ENCODE assay signal across 11 mouse cellular contexts in genomic region chr4:149563941-149564361, GRCm38 (mm10). TPM values are rescaled to one million over a fixed set of nuclear protein-coding genes. Genes with fewer than 3 reads are reported as not detected.
A peak's percentile ranks its signal among the peaks of the same experiment; 100 is the strongest.
DNase-seq lines count a peak whose midpoint lies in the region; ATAC-seq and TF ChIP-seq lines count a peak whose summit lies in the region.
"Had no signal": no experiment of that assay in that cellular context is flagged by ENCODE, and none has a peak within 500 bp of the region (broad histone marks: within the 10 kb centered on the region; RNA-seq: fewer than 3 reads in every experiment).

No protein-coding gene starts in this region.

- intact Hi-C loops in heart, postnatal 14 days (cut with DNase I): no loop called here

- TF ChIP-seq CTCF in intestine, postnatal 0 days (IDR thresholded peaks at IDR 0.05; ENCODE audit: low read depth): no peak
- TF ChIP-seq CTCF in kidney, adult 2 months (conservative IDR thresholded peaks at IDR 0.05; ENCODE audit: insufficient read depth, insufficient read length, low read depth, low read length): no peak

- H3K27me3 ChIP-seq in heart, embryonic 14.5 days (ENCODE audit: control insufficient read depth, insufficient read depth, low read length): no peaks in the 10 kb centered on the region
- no peaks in the 10 kb centered on the region for H3K27me3 ChIP-seq in forebrain, embryonic 14.5 days (replicated peaks; ENCODE audit: control insufficient read depth, insufficient read depth, low read length)
- H3K27me3 ChIP-seq in forebrain, embryonic 16.5 days (replicated peaks; ENCODE audit: control insufficient read depth, insufficient read depth, low read length): no peaks in the 10 kb centered on the region
- no peaks in the 10 kb centered on the region for H3K27me3 ChIP-seq in intestine, postnatal 0 days (replicated peaks; ENCODE audit: control insufficient read depth, insufficient read depth, low read length)
- no peaks in the 10 kb centered on the region for H3K27me3 ChIP-seq in kidney, adult 2 months (replicated peaks; ENCODE audit: control insufficient read depth, insufficient read depth, low read length)

- peak overlapping the region in 1 of 2 experiments; percentile 21; a peak in 2 of 4 replicates for H3K4me3 ChIP-seq in heart, embryonic 14.5 days (ENCODE audit: control insufficient read depth in 1 of 2, insufficient read depth in 1 of 2, low read depth in 1 of 2, low read length in 2 of 2)
- H3K4me3 ChIP-seq in forebrain, embryonic 14.5 days (ENCODE audit: low read depth, low read length): no peak overlapping the region
- no peak overlapping the region for H3K4me3 ChIP-seq in forebrain, embryonic 16.5 days (replicated peaks; ENCODE audit: low read length)
- no peak overlapping the region for H3K4me3 ChIP-seq in intestine, postnatal 0 days (ENCODE audit: low read depth, low read length)
- H3K4me3 ChIP-seq in kidney, adult 2 months (ENCODE audit: insufficient read depth, low read depth, low read length): no peak overlapping the region
- H3K4me3 ChIP-seq: megakaryocyte, embryonic 14.5 days had no signal

- no peaks in the 10 kb centered on the region for H3K9me3 ChIP-seq in heart, embryonic 14.5 days (ENCODE audit: control insufficient read depth, low read length)
- H3K9me3 ChIP-seq in forebrain, embryonic 14.5 days (replicated peaks; ENCODE audit: control insufficient read depth, low read length): no peaks in the 10 kb centered on the region
- H3K9me3 ChIP-seq in forebrain, embryonic 16.5 days (ENCODE audit: control insufficient read depth, low read length): no peaks in the 10 kb centered on the region
- no peaks in the 10 kb centered on the region for H3K9me3 ChIP-seq in intestine, postnatal 0 days (ENCODE audit: control insufficient read depth)
- H3K9me3 ChIP-seq: megakaryocyte, embryonic 14.5 days had no signal

- ATAC-seq in heart, embryonic 14.5 days (ENCODE audit: insufficient number of reproducible peaks, insufficient read depth, low FRiP score, low read depth): no peak
- no peak for ATAC-seq in forebrain, embryonic 14.5 days
- no peak for ATAC-seq in forebrain, embryonic 16.5 days
- ATAC-seq in intestine, postnatal 0 days: peak; percentile 26; the same call in 1 of the 2 replicates
- ATAC-seq in megakaryocyte progenitor cell, adult 5-6 weeks (replicated peaks; ENCODE audit: poor library complexity): no peak

- DNase-seq in heart, postnatal 14 days: no peak
- no peak for DNase-seq in forebrain, embryonic 14.5 days (ENCODE audit: low spot score)
- no peak for DNase-seq in T-cell, adult 2 months (ENCODE audit: low spot score)
- DNase-seq in kidney, adult 2 months: no peak
- DNase-seq: gastrocnemius, postnatal 25 days; liver had no signal

- peak overlapping the region; percentile 3; the same call in 1 of the 2 replicates for H3K9ac ChIP-seq in heart, embryonic 14.5 days (ENCODE audit: low read length)
- H3K9ac ChIP-seq in forebrain, embryonic 14.5 days (ENCODE audit: low read length): no peak overlapping the region
- H3K9ac ChIP-seq in forebrain, embryonic 16.5 days (replicated peaks; ENCODE audit: low read depth, low read length): no peak overlapping the region
- H3K9ac ChIP-seq in intestine, postnatal 0 days (ENCODE audit: low read depth, low read length): no peak overlapping the region

- H3K36me3 ChIP-seq in heart, embryonic 14.5 days (ENCODE audit: control insufficient read depth, insufficient read depth, low read length): no peaks in the 10 kb centered on the region
- H3K36me3 ChIP-seq in forebrain, embryonic 14.5 days (ENCODE audit: control insufficient read depth, insufficient read depth, low read length): 0 out of 2 replicates have a peak, but pooled peaks cover 16% of the 10 kb centered on the region
- H3K36me3 ChIP-seq in forebrain, embryonic 16.5 days (ENCODE audit: control insufficient read depth, insufficient read depth): peaks cover 9% of the 10 kb centered on the region; the same call in 1 of the 2 replicates
- no peaks in the 10 kb centered on the region; the same call in 1 of the 2 replicates for H3K36me3 ChIP-seq in intestine, postnatal 0 days (ENCODE audit: control insufficient read depth, insufficient read depth)
- no peaks in the 10 kb centered on the region for H3K36me3 ChIP-seq in kidney, adult 2 months (ENCODE audit: control insufficient read depth, insufficient read depth, low read length)

- 16% methylated on average over 10 of the region's 10 CpGs for WGBS in heart, embryonic 14.5 days
- 83% methylated on average over 10 of the region's 10 CpGs for WGBS in forebrain, embryonic 14.5 days
- WGBS in forebrain, embryonic 16.5 days: 85% methylated on average over 10 of the region's 10 CpGs
- WGBS in intestine, postnatal 0 days: 52% methylated on average over 10 of the region's 10 CpGs
- WGBS in kidney, adult 2 months: 87% methylated on average over 10 of the region's 10 CpGs

- H3K4me1 ChIP-seq in heart, embryonic 14.5 days (ENCODE audit: control insufficient read depth in 2 of 2, insufficient read depth in 2 of 2, low read length in 2 of 2): peaks cover 28 to 47% of the 10 kb centered on the region in 2 experiments
- H3K4me1 ChIP-seq in forebrain, embryonic 14.5 days (ENCODE audit: control insufficient read depth, insufficient read depth, low read length): peaks cover 19% of the 10 kb centered on the region
- peaks cover 27% of the 10 kb centered on the region for H3K4me1 ChIP-seq in forebrain, embryonic 16.5 days (replicated peaks; ENCODE audit: control insufficient read depth, insufficient read depth, low read length)
- H3K4me1 ChIP-seq in intestine, postnatal 0 days (replicated peaks; ENCODE audit: control insufficient read depth, insufficient read depth, low read length): peaks cover 13% of the 10 kb centered on the region
- H3K4me1 ChIP-seq in kidney, adult 2 months (ENCODE audit: control insufficient read depth, insufficient read depth, low read length): no peaks in the 10 kb centered on the region

- TF ChIP-seq POLR2A in kidney, adult 2 months (IDR thresholded peaks at IDR 0.05; ENCODE audit: low read depth, low read length): no peak

- H3K27ac ChIP-seq in heart, embryonic 14.5 days (replicated peaks in 1 of 2; ENCODE audit: control insufficient read depth in 1 of 2, insufficient read depth in 1 of 2, low read depth in 2 of 2, low read length in 2 of 2): peak overlapping the region; percentile 29 to 30; a peak in 2 of 4 replicates
- H3K27ac ChIP-seq in forebrain, embryonic 14.5 days (ENCODE audit: low read depth, low read length): peak overlapping the region; percentile 91; the same call in 1 of the 2 replicates
- H3K27ac ChIP-seq in forebrain, embryonic 16.5 days (ENCODE audit: low read length): peak overlapping the region; percentile 89
- H3K27ac ChIP-seq in intestine, postnatal 0 days (ENCODE audit: low read depth, low read length): 0 out of 2 replicates have a peak overlapping the region, but pooled peaks have one; percentile 5
- H3K27ac ChIP-seq in kidney, adult 2 months (ENCODE audit: insufficient read depth, low read depth, low read length): no peak overlapping the region

- peak overlapping the region; percentile 62 for H3K4me2 ChIP-seq in heart, embryonic 14.5 days (ENCODE audit: low read length)
- no peak overlapping the region for H3K4me2 ChIP-seq in forebrain, embryonic 14.5 days (ENCODE audit: low read length)
- H3K4me2 ChIP-seq in forebrain, embryonic 16.5 days (ENCODE audit: low read length): peak overlapping the region; percentile 9; the same call in 1 of the 2 replicates
- H3K4me2 ChIP-seq in intestine, postnatal 0 days (replicated peaks; ENCODE audit: low read depth): peak overlapping the region; percentile 45; the same call in 1 of the 2 replicates

RNA-seq across cellular contexts. Expression of gene Clstn1, which starts 22.3 kb away (rescaled TPM):
- polyA plus RNA-seq in heart, embryonic 14.5 days (2014; fragmentation: Nextera tagmentation; extraction: Ambion mirVana): 18.2 and 18.5 TPM in 2 replicates
- total RNA-seq in heart, postnatal 14 days (2021): 10 to 100 TPM; 76.7 to 82.1 TPM
- 36.1 and 42.4 TPM in 2 replicates for polyA plus RNA-seq in forebrain, embryonic 14.5 days (2014; fragmentation: Nextera tagmentation; extraction: Ambion mirVana)
- 65.3 and 81.8 TPM in 2 replicates for polyA plus RNA-seq in forebrain, embryonic 16.5 days (2015; fragmentation: Nextera tagmentation; extraction: Ambion mirVana)
- 34.3 and 34.7 TPM in 2 replicates for polyA plus RNA-seq in intestine, postnatal 0 days (2015; fragmentation: Nextera tagmentation; extraction: Ambion mirVana)
- 2.2 and 4.0 TPM in 2 replicates for total RNA-seq in megakaryocyte progenitor cell, adult 5-6 weeks (2015)
- total RNA-seq in megakaryocyte progenitor cell, adult 5-6 weeks (2017): 4.1 and 5.9 TPM in 2 replicates
- polyA plus RNA-seq in kidney, adult 2 months (2012; rRNA removed): 44.9 and 46.3 TPM in 2 replicates

RNA-seq across cellular contexts. Expression of gene Ctnnbip1, which starts 45.9 kb away (rescaled TPM):
- 35.4 and 43.1 TPM in 2 replicates for polyA plus RNA-seq in heart, embryonic 14.5 days (2014; fragmentation: Nextera tagmentation; extraction: Ambion mirVana)
- 10 to 100 TPM; 42.9 to 44.5 TPM for total RNA-seq in heart, postnatal 14 days (2021)
- 95.2 and 99.1 TPM in 2 replicates for polyA plus RNA-seq in forebrain, embryonic 14.5 days (2014; fragmentation: Nextera tagmentation; extraction: Ambion mirVana)
- 94.1 and 105 TPM in 2 replicates for polyA plus RNA-seq in forebrain, embryonic 16.5 days (2015; fragmentation: Nextera tagmentation; extraction: Ambion mirVana)
- polyA plus RNA-seq in intestine, postnatal 0 days (2015; fragmentation: Nextera tagmentation; extraction: Ambion mirVana): 52.8 and 53.5 TPM in 2 replicates
- total RNA-seq in megakaryocyte progenitor cell, adult 5-6 weeks (2015): 2.2 and 3.4 TPM in 2 replicates
- 1.6 and 3.4 TPM in 2 replicates for total RNA-seq in megakaryocyte progenitor cell, adult 5-6 weeks (2017)
- polyA plus RNA-seq in kidney, adult 2 months (2012; rRNA removed): 20.5 and 24.4 TPM in 2 replicates
